Mouse (Mus musculus): Measurements from ENCODE around the gene Zmiz1.

Zmiz1 gene

GRCm38 (mm10) chr14:25611159-25611697 is 152.2 kb downstream of the Zmiz1 start:
- DNase-seq (ENCODE audit: low read depth, low spot score) = no peak

GRCm38 (mm10) chr14:25611815-25612698 is 153.1 kb downstream of the Zmiz1 start:
- no peak for DNase-seq (ENCODE audit: low read depth, low spot score)

GRCm38 (mm10) chr14:25613942-25614575 is 155.1 kb downstream of the Zmiz1 start:
- no peak for DNase-seq (ENCODE audit: low read depth, low spot score)

DNA sequence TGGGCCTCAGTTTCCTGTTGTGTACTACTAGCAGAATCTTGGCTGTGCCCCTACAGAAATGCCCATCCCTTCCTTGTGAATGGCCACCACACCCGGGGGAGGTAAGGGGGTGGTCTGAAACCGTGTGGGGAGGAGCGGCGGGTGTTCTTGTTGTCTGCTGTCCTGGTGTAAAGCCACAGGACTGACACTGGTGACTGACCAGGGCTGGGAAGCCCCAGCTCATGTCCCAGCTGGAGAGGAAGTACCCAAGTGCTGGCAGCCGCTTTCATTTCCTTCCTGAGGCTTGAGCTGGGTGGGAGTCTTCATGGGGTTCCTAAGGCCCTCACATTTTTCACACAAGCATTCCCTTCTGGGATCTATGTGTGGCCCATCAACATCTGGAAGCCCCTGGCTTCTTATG is 155.7 kb downstream of the Zmiz1 start:
- peak; percentile 16 for DNase-seq (ENCODE audit: low read depth, low spot score)

GRCm38 (mm10) chr14:25615602-25616001 is 156.6 kb downstream of the Zmiz1 start:
- DNase-seq (ENCODE audit: low read depth, low spot score) = no peak

DNA sequence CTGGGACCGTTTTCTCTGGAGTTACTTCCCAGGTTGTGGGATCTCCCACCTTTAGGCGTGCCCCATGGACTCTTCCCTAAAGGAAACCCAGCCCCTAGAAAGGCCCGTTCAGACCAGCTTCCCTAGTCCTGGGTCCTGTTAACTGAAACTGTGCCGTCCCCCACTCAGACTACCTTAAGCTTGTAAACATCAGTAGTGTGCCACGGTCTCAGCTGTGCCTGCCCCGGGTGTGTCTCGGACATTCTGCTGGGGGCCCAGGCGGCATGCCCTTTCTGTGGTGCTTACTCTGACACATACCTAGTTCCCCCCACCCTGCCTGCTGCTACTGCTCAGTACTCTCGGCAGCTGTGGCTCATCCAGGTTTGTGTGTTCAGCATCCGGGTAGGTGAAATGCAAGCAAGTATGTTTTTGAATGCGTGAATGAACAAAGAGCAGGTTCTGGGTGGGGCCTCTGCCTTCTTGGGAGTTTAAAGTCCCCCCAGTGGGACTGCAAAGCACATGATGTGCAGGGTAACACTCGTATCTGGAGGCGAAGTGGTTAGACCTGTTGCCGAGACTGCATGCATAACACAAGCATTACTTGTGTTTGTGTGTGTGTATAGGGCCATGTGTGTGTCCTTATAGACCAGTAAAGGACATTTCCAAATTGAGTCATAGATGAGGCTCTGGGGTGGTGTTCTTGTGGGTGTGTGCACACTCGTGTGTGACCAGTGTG is 157.2 kb downstream of the Zmiz1 start:
- no peak for DNase-seq (ENCODE audit: low read depth, low spot score)

DNA sequence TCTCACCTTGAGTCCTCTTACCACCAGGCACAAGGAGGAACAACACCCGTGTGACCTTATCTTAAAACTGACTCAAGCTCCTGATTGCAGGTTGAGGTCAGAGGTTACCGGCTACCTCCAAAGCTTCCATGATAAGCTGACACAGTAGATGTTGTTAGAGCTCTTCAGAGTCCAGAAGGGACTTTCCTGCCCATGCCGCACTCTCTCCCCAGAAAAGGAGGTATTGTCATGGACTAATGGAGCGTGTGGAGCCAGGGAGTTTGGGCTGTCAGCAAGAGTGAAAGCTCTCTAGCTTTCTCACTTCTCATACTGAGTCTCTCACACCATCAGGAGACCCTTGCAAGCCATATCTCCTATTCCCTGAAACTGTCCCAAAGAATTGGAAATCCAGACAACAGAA is 158.3 kb downstream of the Zmiz1 start:
- DNase-seq (ENCODE audit: low read depth, low spot score) = no peak

- DNase-seq (ENCODE audit: low read depth, low spot score) = no peak
Measured at GRCm38 (mm10) chr14:25619066-25619762, 160.2 kb downstream of the Zmiz1 start.

DNA sequence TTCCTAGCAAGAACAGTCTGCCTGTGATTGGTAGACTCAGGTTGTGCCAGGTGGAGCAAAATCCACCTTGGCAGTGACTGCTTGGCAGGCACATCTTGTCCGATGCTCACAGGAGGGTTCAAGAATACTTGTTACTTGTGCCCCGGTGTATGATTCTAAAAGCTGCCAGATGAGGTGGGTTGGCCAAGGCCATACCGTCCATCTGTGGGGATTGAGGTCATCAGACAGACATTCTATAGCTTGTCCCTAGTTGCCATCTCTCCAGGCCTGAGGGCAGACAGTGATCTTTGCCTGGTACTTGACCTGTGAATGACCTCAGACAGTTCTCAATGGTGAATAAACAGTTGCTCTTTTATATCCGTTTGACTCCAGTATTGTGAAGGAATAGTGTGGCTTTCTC is 161.8 kb downstream of the Zmiz1 start:
- no peak for DNase-seq (ENCODE audit: low read depth, low spot score)

- no peak for DNase-seq (ENCODE audit: low read depth, low spot score)
Measured at GRCm38 (mm10) chr14:25623698-25624097, 164.7 kb downstream of the Zmiz1 start.

DNA sequence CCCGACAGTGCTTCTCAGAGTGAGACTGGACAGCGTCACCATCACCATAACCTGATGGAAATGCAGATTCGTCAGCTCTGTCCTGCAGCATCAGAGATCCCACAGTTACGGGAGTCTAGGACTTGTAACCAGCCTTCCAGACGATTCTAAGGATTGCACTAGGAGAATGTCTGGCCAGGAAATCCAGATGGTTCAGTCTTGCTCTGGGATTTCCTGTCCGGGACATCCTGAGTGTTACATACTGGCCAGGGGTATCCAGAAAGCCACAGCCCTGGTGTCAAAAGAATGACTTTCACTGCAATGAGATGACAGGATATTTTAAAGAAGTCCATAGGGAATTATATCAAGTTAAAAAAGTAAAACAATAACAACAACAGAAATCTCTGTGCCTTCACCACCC is 165.7 kb downstream of the Zmiz1 start:
- no peak for DNase-seq (ENCODE audit: low read depth, low spot score)

DNA sequence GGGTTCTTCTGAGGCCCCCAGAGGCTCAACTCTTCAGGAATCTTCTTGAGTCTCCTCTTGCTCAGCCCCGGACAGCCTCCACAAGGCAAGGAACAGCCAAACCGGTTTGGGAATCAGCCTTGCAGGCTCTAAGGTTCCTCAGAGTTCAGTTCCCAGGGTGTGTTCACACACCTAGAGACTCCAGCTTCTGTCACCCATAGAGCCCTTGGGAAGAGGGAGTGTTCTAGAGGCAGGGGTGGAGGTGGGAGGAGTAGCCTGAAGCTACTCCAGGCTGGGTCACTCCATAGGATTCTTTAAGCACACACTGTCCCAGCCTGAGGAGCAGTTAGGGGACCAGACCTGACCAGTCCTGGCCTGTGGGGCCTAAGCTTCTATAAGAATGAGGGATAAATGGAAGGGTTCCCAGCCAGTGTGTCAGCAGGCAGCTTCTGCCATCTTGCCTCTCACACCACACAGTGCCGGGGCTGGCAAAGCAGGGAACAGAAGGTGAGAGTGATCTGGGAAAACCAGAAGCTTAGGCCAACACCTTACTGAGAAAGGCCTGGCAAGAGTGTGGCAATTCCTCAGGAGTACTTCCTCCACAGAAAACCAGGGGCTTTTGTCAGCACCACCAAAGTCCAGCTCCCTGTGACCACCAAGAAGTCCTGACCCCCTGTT is 168.7 kb downstream of the Zmiz1 start:
- DNase-seq (ENCODE audit: low read depth, low spot score) = no peak

DNA sequence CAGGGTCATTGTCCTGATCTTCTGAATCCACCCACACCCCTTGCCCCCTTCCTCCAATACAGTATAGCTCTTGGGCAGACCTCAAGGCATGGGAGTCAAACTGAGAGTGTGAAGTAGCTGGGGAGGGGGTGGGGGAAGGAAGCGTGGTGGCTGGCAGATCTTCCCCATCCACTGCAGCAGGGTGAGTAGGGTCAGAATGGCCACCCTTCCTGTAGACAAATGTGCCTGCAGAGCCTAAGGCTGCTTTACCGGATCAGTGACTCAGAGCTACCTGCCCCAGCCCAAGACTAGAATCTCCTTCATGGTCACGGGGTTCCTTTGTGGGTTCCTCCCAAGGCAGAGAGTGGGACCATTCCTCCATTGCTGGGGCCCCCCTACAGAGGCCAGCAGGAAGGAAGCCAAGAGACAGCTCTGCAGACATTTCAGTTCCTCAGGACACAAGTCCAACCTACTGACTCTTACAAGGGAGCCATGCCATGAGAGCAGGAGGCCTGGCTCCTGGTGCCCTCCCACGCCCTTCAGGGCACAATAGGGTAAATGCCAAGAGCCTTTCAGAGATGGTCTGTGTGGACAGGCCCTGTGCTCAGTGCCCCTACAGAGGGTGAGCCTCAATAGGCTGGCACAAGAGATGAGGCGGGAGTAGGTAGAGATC is 169.6 kb downstream of the Zmiz1 start:
- DNase-seq (ENCODE audit: low read depth, low spot score) = peak; percentile 21

GRCm38 (mm10) chr14:25629866-25630606 is 171.1 kb downstream of the Zmiz1 start:
- no peak for DNase-seq (ENCODE audit: low read depth, low spot score)

DNA sequence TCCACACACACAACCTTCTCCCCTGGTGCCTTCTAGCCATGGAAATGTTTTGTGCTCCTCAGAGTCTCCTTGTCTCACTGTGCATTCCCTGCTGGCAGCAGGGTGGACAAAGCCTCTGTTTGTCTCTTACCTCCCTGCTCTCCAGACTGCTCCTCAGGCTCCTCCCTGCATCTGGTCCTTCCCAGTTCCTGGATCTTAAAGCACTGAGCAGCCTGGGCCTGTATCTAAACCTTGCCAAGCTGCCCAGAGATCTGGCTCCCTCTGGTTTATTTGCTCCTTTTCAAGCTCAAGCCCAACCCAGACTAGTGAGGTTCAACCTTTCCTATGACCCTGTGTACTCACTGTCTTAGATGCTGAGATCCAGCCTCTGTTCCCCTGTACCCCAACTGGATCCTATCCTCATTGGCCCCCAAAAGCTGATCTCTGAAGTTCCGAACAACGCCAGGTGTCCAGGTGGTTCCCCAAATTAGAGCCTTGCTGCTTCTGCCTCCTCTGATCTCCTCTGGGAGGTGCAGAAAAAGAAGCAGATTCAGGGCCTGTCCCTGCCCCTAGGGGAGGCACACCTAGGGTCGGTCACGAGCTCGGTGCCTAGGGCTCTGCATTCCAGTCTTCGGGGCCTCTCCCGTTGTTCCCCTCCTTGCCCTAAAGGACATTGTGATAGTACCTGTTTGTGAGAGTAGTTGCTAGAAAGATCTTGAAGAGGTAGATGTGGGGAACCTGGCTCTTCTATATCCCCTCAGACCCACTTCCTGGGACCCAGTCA is 171.8 kb downstream of the Zmiz1 start:
- no peak for DNase-seq (ENCODE audit: low read depth, low spot score)

DNA sequence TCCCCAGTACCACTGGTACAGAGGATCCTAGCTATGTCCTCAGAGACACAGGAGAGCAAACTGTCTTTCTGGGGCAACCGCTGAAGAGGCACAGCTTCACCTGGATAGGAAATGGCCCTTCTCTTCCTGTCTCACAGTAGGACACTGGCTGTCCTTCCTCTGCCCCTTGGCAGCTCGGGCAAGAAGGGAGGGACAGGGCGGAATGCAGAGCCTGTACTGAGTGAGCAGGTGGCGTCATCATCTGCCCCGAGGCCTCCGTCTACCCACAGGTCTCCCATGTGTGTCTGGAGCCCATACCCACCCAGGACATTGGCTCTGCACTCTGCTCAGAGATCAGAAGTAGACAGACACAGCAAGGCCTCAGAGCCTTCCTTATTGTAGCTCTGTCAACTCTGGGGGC is 172.5 kb downstream of the Zmiz1 start:
- no peak for DNase-seq (ENCODE audit: low read depth, low spot score)

GRCm38 (mm10) chr14:25633539-25634300 is 174.7 kb downstream of the Zmiz1 start:
- no peak for DNase-seq (ENCODE audit: low read depth, low spot score)

DNA sequence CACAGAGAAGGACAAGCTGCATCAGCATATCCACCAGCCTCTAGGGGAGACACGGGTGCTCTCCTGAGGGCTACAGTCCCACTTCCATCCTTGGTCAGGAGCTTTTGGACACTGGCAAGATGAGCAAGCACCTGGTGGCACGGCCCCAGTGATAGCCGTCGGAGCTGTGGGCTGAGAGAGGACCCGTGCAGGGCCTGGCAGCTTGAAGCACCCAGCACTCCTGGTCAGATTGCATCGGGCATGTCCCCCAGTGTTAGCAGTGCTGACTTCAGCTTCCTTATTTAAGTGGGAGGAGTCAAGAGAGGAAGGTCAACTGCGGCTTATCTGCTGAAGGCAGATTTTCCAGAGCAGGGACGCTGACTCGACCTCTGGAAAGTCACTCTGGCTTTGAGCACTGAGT is 175.3 kb downstream of the Zmiz1 start:
- no peak for DNase-seq (ENCODE audit: low read depth, low spot score)
